Comparison of ENCODE assay signal across 7 mouse cellular contexts in the genomic region with DNA sequence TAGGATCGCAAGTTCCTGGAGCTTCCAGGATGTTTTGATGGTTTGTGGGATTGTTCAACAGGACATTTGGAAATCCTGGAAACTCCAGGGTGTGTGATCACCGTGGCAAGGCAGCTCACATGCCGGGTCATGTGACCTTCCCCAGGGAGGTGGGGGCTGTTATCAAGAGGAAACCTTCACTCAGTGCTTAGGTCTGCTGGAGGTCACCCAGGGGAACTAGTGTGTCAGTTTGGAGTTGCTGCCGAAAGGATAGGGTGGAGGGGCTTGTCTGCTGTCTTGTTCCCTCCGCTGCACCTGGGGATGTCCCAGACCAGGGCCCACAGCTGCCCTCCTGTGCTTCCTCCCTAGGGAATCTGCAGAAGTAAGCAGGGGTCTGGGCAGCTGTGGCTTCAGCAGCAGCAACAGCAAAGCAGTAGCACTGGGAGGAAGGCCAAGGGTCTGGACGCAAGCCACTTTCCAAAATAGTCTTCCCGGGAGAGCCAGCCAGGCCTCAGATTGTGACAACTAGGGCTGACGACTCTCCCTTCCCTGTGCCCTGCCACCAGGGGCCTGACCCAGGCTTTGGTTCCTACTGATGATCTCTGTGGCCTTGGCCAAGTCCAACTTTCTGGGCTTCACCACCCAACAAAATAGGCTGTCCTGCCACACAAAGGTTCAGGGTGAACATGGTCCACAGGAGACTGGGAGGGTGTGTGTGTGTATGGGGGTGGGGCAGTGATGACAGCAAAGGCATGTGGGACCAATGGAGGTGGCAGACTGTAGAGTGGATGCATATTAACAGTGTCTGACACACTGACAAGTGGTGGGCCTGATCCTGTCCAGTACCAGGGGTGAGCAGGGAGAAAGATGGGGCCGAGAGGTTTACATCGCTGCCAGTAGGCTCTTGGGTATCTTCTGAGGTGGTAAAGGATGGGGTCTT. TPM values are rescaled to one million over a fixed set of nuclear protein-coding genes. Genes with fewer than 3 reads are reported as not detected.
A peak's percentile ranks its signal among the peaks of the same experiment; 100 is the strongest.
DNase-seq lines count a peak whose midpoint lies in the region; ATAC-seq and TF ChIP-seq lines count a peak whose summit lies in the region.

No protein-coding gene starts in this region.

- peaks cover 6% of the 10 kb centered on the region; the same call in 1 of the 2 replicates for H3K4me1 ChIP-seq in bone marrow, adult 2 months (ENCODE audit: control insufficient read depth, insufficient read depth, low read length)
- H3K4me1 ChIP-seq in heart, embryonic 10.5 days, result peaks cover 31% of the 10 kb centered on the region
- peaks cover 2% of the 10 kb centered on the region for H3K4me1 ChIP-seq in small intestine, adult 2 months (ENCODE audit: control insufficient read depth, insufficient read depth, insufficient read length, low read length)
- no peaks in the 10 kb centered on the region for H3K4me1 ChIP-seq in hindbrain, embryonic 12.5 days

- H3K36me3 ChIP-seq in heart, embryonic 10.5 days, result peaks cover 15% of the 10 kb centered on the region; the same call in 1 of the 2 replicates
- peaks cover 10% of the 10 kb centered on the region for H3K36me3 ChIP-seq in small intestine, adult 2 months (ENCODE audit: control insufficient read depth, insufficient read depth, low read length)
- peaks cover 64% of the 10 kb centered on the region for H3K36me3 ChIP-seq in hindbrain, embryonic 12.5 days

- peak overlapping the region; percentile 40 for H3K27ac ChIP-seq in bone marrow, adult 2 months (ENCODE audit: control insufficient read depth, insufficient read depth, low read depth, low read length, poor library complexity)
- H3K27ac ChIP-seq in heart, embryonic 10.5 days, result peak overlapping the region; percentile 79
- peak overlapping the region; percentile 22; the same call in 1 of the 2 replicates for H3K27ac ChIP-seq in small intestine, adult 2 months (ENCODE audit: insufficient read depth, low read depth, low read length)
- H3K27ac ChIP-seq in hindbrain, embryonic 12.5 days, result no peak overlapping the region

- TF ChIP-seq POLR2A in bone marrow, adult 2 months (IDR thresholded peaks at IDR 0.05; ENCODE audit: borderline replicate concordance, control insufficient read depth, low read depth, low read length), result no peak
- TF ChIP-seq POLR2A in small intestine, adult 2 months (IDR thresholded peaks at IDR 0.05; ENCODE audit: low read depth, low read length), result no peak

- peak; percentile 69 to 76 for DNase-seq in right cerebral cortex, postnatal 10 days (ENCODE audit: low spot score in 2 of 2)
- DNase-seq in right cerebral cortex, postnatal 36 days (ENCODE audit: low spot score in 2 of 2), result no peak
- no peak for DNase-seq in heart, embryonic 10.5 days (ENCODE audit: low spot score)
- DNase-seq in kidney, postnatal 36 days, result peak; percentile 83 to 90

- H3K4me2 ChIP-seq in hindbrain, embryonic 12.5 days (replicated peaks), result no peak overlapping the region

- WGBS in bone marrow, adult 2 months, result 46% methylated on average over 10 of the region's 10 CpGs
- WGBS in heart, embryonic 10.5 days, result 32% methylated on average over 10 of the region's 10 CpGs
- 61% methylated on average over 10 of the region's 10 CpGs for WGBS in small intestine, adult 2 months
- 74% methylated on average over 10 of the region's 10 CpGs for WGBS in hindbrain, embryonic 12.5 days

- no peak overlapping the region for H3K4me3 ChIP-seq in bone marrow, adult 2 months (replicated peaks; ENCODE audit: control insufficient read depth, low read depth, low read length)
- H3K4me3 ChIP-seq in heart, embryonic 10.5 days, result no peak overlapping the region
- no peak overlapping the region for H3K4me3 ChIP-seq in small intestine, adult 2 months (ENCODE audit: low read depth, low read length)
- no peak overlapping the region for H3K4me3 ChIP-seq in hindbrain, embryonic 12.5 days

- ATAC-seq in hindbrain, embryonic 12.5 days (ENCODE audit: low FRiP score), result no peak

- H3K9ac ChIP-seq in hindbrain, embryonic 12.5 days, result no peak overlapping the region

- H3K27me3 ChIP-seq in heart, embryonic 10.5 days (ENCODE audit: insufficient read depth, poor library complexity, severe bottlenecking), result no peaks in the 10 kb centered on the region
- H3K27me3 ChIP-seq in small intestine, adult 2 months (ENCODE audit: control insufficient read depth, insufficient read depth, low read length), result no peaks in the 10 kb centered on the region
- no peaks in the 10 kb centered on the region for H3K27me3 ChIP-seq in hindbrain, embryonic 12.5 days

- no peaks in the 10 kb centered on the region for H3K9me3 ChIP-seq in heart, embryonic 10.5 days
- no peaks in the 10 kb centered on the region for H3K9me3 ChIP-seq in hindbrain, embryonic 12.5 days (replicated peaks)

- TF ChIP-seq CTCF in bone marrow, adult 2 months (IDR thresholded peaks at IDR 0.05; ENCODE audit: control insufficient read depth, insufficient read depth, low read length), result no peak
- TF ChIP-seq CTCF in small intestine, adult 2 months (IDR thresholded peaks at IDR 0.05; ENCODE audit: extremely low read depth, insufficient read length, insufficient replicate concordance, low read depth, low read length), result no peak

RNA-seq across cellular contexts. Expression of gene Adamts7, which starts 35.9 kb away (rescaled TPM):
- 1.9 and 3.1 TPM in 2 replicates for polyA plus RNA-seq in bone marrow, adult 2 months (2011; ENCODE audit: insufficient read depth, insufficient read length, low replicate concordance, missing spikeins)
- polyA plus RNA-seq in heart, embryonic 10.5 days (2016; fragmentation: Nextera tagmentation; extraction: Ambion mirVana), result 5.6 and 7.0 TPM in 2 replicates
- 2.8 and 4.1 TPM in 2 replicates for polyA plus RNA-seq in small intestine, adult 2 months (2012; rRNA removed)
- 23.4 and 28.0 TPM in 2 replicates for polyA plus RNA-seq in hindbrain, embryonic 12.5 days (2016; fragmentation: Nextera tagmentation; extraction: Ambion mirVana)

Comparison
In these comparisons a context has a peak if more than half of its experiments do, and no peak if none do; other contexts are left out.
1. DNase-seq: peak in right cerebral cortex, postnatal 10 days (2 of 2) and kidney, postnatal 36 days (2 of 2); none in right cerebral cortex, postnatal 36 days (0 of 2) and heart, embryonic 10.5 days (single experiment).